Mouse (Mus musculus): ENCODE results near the gene Ldhc. TPM values are rescaled to one million over a fixed set of nuclear protein-coding genes. Genes with fewer than 3 reads are reported as not detected.
"Not testable (repeated sequence)": the region's sequence is repeated elsewhere in the genome, so short reads cannot be mapped to it uniquely, and the experiment has no call there.

Ldhc gene
- polyA plus RNA-seq, 1 experiment from 2014 or later, result 0.10 TPM

GRCm38 (mm10) chr7:46881941-46882340, 20.9 kb downstream of the Ldhc start:
- WGBS, result 92% methylated on average over 8 of the region's 8 CpGs
- H3K27ac ChIP-seq; H3K4me3 ChIP-seq; H3K27me3 ChIP-seq (ENCODE audit: low read depth, poor library complexity, severe bottlenecking); H3K4me1 ChIP-seq; H3K9me3 ChIP-seq (replicated peaks); DNase-seq (ENCODE audit: low spot score): not testable (repeated sequence)
- peaks cover 49% of the 10 kb centered on the region for H3K36me3 ChIP-seq

- no peak for DNase-seq (ENCODE audit: low spot score)
- no peak overlapping the region for H3K27ac ChIP-seq
- H3K4me1 ChIP-seq, result no peaks in the 10 kb centered on the region
- H3K4me3 ChIP-seq, result no peak overlapping the region
- H3K27me3 ChIP-seq (ENCODE audit: low read depth, poor library complexity, severe bottlenecking), result no peaks in the 10 kb centered on the region
- WGBS, result 93% methylated on average over 3 of the region's 3 CpGs
- H3K9me3 ChIP-seq (replicated peaks), result no peaks in the 10 kb centered on the region
- H3K36me3 ChIP-seq, result peaks cover 63% of the 10 kb centered on the region
These were observed 22.3 kb downstream of the Ldhc start for GRCm38 (mm10) chr7:46883304-46883703.

GRCm38 (mm10) chr7:46895511-46895910, 34.5 kb downstream of the Ldhc start:
- no peak for DNase-seq (ENCODE audit: low spot score)
- Histone ChIP-seq H3K9me3 (replicated peaks) (no peaks in the 10 kb centered on the region), H3K27ac (no peak overlapping the region), H3K4me3 (no peak overlapping the region), H3K4me1 (no peaks in the 10 kb centered on the region), H3K36me3 (peaks cover 99% of the 10 kb centered on the region), H3K27me3 (ENCODE audit: low read depth, poor library complexity, severe bottlenecking) (no peaks in the 10 kb centered on the region)
- WGBS, result 84% methylated on average over 3 of the region's 3 CpGs

GRCm38 (mm10) chr7:46899343-46899742, 38.3 kb downstream of the Ldhc start:
- Histone ChIP-seq H3K36me3 (peaks cover 98% of the 10 kb centered on the region), H3K27ac (no peak overlapping the region), H3K4me3 (no peak overlapping the region), H3K9me3 (replicated peaks) (no peaks in the 10 kb centered on the region), H3K4me1 (no peaks in the 10 kb centered on the region), H3K27me3 (ENCODE audit: low read depth, poor library complexity, severe bottlenecking) (no peaks in the 10 kb centered on the region)
- 96% methylated on average over 3 of the region's 3 CpGs for WGBS
- no peak for DNase-seq (ENCODE audit: low spot score)

GRCm38 (mm10) chr7:46911250-46911649, 50.2 kb downstream of the Ldhc start:
- H3K27ac ChIP-seq, result no peak overlapping the region
- DNase-seq (ENCODE audit: low spot score), result no peak
- no peak overlapping the region for H3K4me3 ChIP-seq
- peaks cover 100% of the 10 kb centered on the region for H3K36me3 ChIP-seq
- WGBS, result 98% methylated on average over 3 of the region's 3 CpGs
- H3K9me3 ChIP-seq (replicated peaks), result no peaks in the 10 kb centered on the region
- no peaks in the 10 kb centered on the region for H3K27me3 ChIP-seq (ENCODE audit: low read depth, poor library complexity, severe bottlenecking)
- 0 out of 2 replicates have a peak, but pooled peaks cover 1% of the 10 kb centered on the region for H3K4me1 ChIP-seq

GRCm38 (mm10) chr7:46916376-46916775, 55.4 kb downstream of the Ldhc start:
- Histone ChIP-seq H3K27me3 (ENCODE audit: low read depth, poor library complexity, severe bottlenecking) (no peaks in the 10 kb centered on the region), H3K36me3 (peaks cover 65% of the 10 kb centered on the region), H3K9me3 (replicated peaks) (no peaks in the 10 kb centered on the region), H3K27ac (no peak overlapping the region), H3K4me3 (no peak overlapping the region), H3K4me1 (peaks cover 22% of the 10 kb centered on the region)
- WGBS, result 95% methylated on average over 3 of the region's 3 CpGs
- DNase-seq (ENCODE audit: low spot score), result no peak

- Histone ChIP-seq H3K4me3 (peak overlapping the region; percentile 92), H3K9me3 (replicated peaks) (no peaks in the 10 kb centered on the region), H3K27me3 (ENCODE audit: low read depth, poor library complexity, severe bottlenecking) (no peaks in the 10 kb centered on the region), H3K36me3 (peaks cover 40% of the 10 kb centered on the region), H3K27ac (peak overlapping the region; percentile 99), H3K4me1 (peaks cover 22% of the 10 kb centered on the region)
- DNase-seq (ENCODE audit: low spot score), result peak; percentile 39
- 21% methylated on average over 13 of the region's 13 CpGs for WGBS
These were observed 57.8 kb downstream of the Ldhc start for GRCm38 (mm10) chr7:46918678-46919371.

- under 1% methylated on average over 73 of the region's 75 CpGs for WGBS
- Histone ChIP-seq H3K36me3 (peaks cover 32% of the 10 kb centered on the region), H3K9me3 (replicated peaks) (no peaks in the 10 kb centered on the region), H3K27ac (peak within 1 kb of the TSS; percentile 99), H3K4me1 (peaks cover 22% of the 10 kb centered on the region), H3K4me3 (peak within 1 kb of the TSS; percentile 92), H3K27me3 (ENCODE audit: low read depth, poor library complexity, severe bottlenecking) (no peaks in the 10 kb centered on the region)
- peak; percentile 97 for DNase-seq (ENCODE audit: low spot score)
These were observed 58.7 kb downstream of the Ldhc start, which contains the start of gene Tsg101 for GRCm38 (mm10) chr7:46919551-46920176. Tsg101 (minus strand) TSS chr7:46919969.

- Histone ChIP-seq H3K27ac (no peak overlapping the region), H3K9me3 (replicated peaks) (no peaks in the 10 kb centered on the region), H3K36me3 (peaks cover 8% of the 10 kb centered on the region), H3K27me3 (ENCODE audit: low read depth, poor library complexity, severe bottlenecking) (no peaks in the 10 kb centered on the region), H3K4me3 (no peak overlapping the region), H3K4me1 (peaks cover 20% of the 10 kb centered on the region)
- no peak for DNase-seq (ENCODE audit: low spot score)
- 89% methylated on average over 4 of the region's 4 CpGs for WGBS
These were observed 61.1 kb downstream of the Ldhc start for GRCm38 (mm10) chr7:46922075-46922474.

Other genes starting within 250 kb of the Ldhc start
- 12.1 and 12.7 TPM in 2 replicates for gene Sergef, start 221.4 kb upstream of the Ldhc start, polyA plus RNA-seq (2016; fragmentation: Nextera tagmentation; extraction: Ambion mirVana)
- gene Tph1, start 188.7 kb upstream of the Ldhc start, polyA plus RNA-seq (2016; fragmentation: Nextera tagmentation; extraction: Ambion mirVana), result not detected in 2 replicates
- 47.4 and 47.6 TPM in 2 replicates for gene Saal1, start 150.5 kb upstream of the Ldhc start, polyA plus RNA-seq (2016; fragmentation: Nextera tagmentation; extraction: Ambion mirVana)
- 0.15 TPM in 1 of 2 replicates, not detected in the other for gene Saa3, start 145.5 kb upstream of the Ldhc start, polyA plus RNA-seq (2016; fragmentation: Nextera tagmentation; extraction: Ambion mirVana)
- gene Saa4, start 128.6 kb upstream of the Ldhc start, polyA plus RNA-seq (2016; fragmentation: Nextera tagmentation; extraction: Ambion mirVana), result not detected in 2 replicates
- 1.4 and 3.3 TPM in 2 replicates for gene Saa1, start 118.2 kb upstream of the Ldhc start, polyA plus RNA-seq (2016; fragmentation: Nextera tagmentation; extraction: Ambion mirVana)
- 1.7 TPM in 2 replicates for gene Saa2, start 109.4 kb upstream of the Ldhc start, polyA plus RNA-seq (2016; fragmentation: Nextera tagmentation; extraction: Ambion mirVana)
- 19.0 and 19.5 TPM in 2 replicates for gene Hps5, start 65.1 kb upstream of the Ldhc start, polyA plus RNA-seq (2016; fragmentation: Nextera tagmentation; extraction: Ambion mirVana)
- gene Gtf2h1, start 65.1 kb upstream of the Ldhc start, polyA plus RNA-seq (2016; fragmentation: Nextera tagmentation; extraction: Ambion mirVana), result 50.2 and 52.4 TPM in 2 replicates
- gene Ldha, start 19.7 kb upstream of the Ldhc start, polyA plus RNA-seq (2016; fragmentation: Nextera tagmentation; extraction: Ambion mirVana), result 2,714 and 3,443 TPM in 2 replicates
- gene Tsg101, start 58.8 kb downstream of the Ldhc start, polyA plus RNA-seq (2016; fragmentation: Nextera tagmentation; extraction: Ambion mirVana), result 236 and 252 TPM in 2 replicates
- gene Uevld, start 97.3 kb downstream of the Ldhc start, polyA plus RNA-seq (2016; fragmentation: Nextera tagmentation; extraction: Ambion mirVana), result 11.7 and 12.1 TPM in 2 replicates
- gene Gm9999, start 122.4 kb downstream of the Ldhc start, polyA plus RNA-seq (2016; fragmentation: Nextera tagmentation; extraction: Ambion mirVana), result not detected in 2 replicates
- 11.2 and 11.9 TPM in 2 replicates for gene Spty2d1, start 147.2 kb downstream of the Ldhc start, polyA plus RNA-seq (2016; fragmentation: Nextera tagmentation; extraction: Ambion mirVana)
- gene Tmem86a, start 189.4 kb downstream of the Ldhc start, polyA plus RNA-seq (2016; fragmentation: Nextera tagmentation; extraction: Ambion mirVana), result 8.3 and 11.8 TPM in 2 replicates

Measured in limb, embryonic 10.5 days (tissue).